ENCODE assay signal across 12 mouse cellular contexts in the genomic region with DNA sequence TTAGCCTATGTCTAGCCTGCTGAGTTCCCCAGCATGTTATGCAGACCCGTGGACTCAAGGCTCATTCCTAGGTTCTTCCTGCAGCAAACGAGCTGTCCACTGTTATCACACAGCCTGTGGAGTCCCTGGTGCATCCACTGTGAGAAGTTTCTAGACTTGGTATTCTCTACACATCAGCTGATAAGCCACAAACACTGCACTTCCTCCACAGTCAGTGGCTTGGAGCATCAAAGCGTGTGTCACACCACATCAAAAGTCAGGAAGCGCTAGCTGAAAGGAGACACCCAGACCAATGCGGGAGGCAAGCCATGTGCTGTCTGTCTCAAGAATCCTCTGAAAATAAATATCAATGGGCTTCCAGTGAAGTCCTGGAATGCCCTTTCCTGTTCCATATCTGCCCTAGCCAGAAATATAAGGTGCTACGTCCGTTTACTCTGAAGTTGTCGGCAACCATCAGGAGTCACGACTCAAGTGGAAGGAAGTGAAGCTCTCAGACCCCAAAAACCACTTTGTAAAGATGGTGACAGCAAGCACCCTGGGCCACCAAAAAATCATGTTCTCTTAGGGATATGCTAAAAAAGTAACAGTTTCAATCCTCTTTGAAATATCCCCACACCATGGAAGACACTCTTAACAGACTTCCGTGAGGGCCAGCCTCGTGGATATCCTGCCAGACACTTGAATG.
DNase-seq lines count a peak whose midpoint lies in the region; ATAC-seq and TF ChIP-seq lines count a peak whose summit lies in the region.
"Had no signal": no experiment of that assay in that cellular context is flagged by ENCODE, and none has a peak within 500 bp of the region (broad histone marks: within the 10 kb centered on the region; RNA-seq: fewer than 3 reads in every experiment).

No protein-coding gene starts in this region.

- TF ChIP-seq CTCF in lung, adult 2 months (IDR thresholded peaks at IDR 0.05; ENCODE audit: insufficient read depth, low read length), result no peak
- TF ChIP-seq CTCF in lung, embryonic 14.5 days (IDR thresholded peaks at IDR 0.05; ENCODE audit: low read depth), result no peak
- TF ChIP-seq CTCF in cerebellum, adult 2 months (IDR thresholded peaks at IDR 0.05; ENCODE audit: borderline replicate concordance, insufficient read depth, low read depth, low read length), result no peak

- no peak for TF ChIP-seq POLR2A in lung, adult 2 months (IDR thresholded peaks at IDR 0.05; ENCODE audit: borderline replicate concordance, extremely low read depth, low read depth, low read length)
- no peak for TF ChIP-seq POLR2A in cerebellum, adult 2 months (IDR thresholded peaks at IDR 0.05; ENCODE audit: borderline replicate concordance, insufficient read depth, low read length)

- H3K27me3 ChIP-seq in lung, embryonic 14.5 days (ENCODE audit: insufficient read depth, low read length), result no peaks in the 10 kb centered on the region
- no peaks in the 10 kb centered on the region for H3K27me3 ChIP-seq in neural tube, embryonic 15.5 days (replicated peaks)
- H3K27me3 ChIP-seq in intestine, embryonic 16.5 days (replicated peaks; ENCODE audit: control insufficient read depth, insufficient read depth, low read length), result no peaks in the 10 kb centered on the region
- no peaks in the 10 kb centered on the region for H3K27me3 ChIP-seq in cerebellum, adult 2 months (ENCODE audit: control insufficient read depth, insufficient read depth, low read length)
- H3K27me3 ChIP-seq: hindbrain, embryonic 13.5 days had no signal

- peak; percentile 6 for DNase-seq in lung, adult 18-20 months
- DNase-seq in lung, adult 2 months, result no peak
- peak; percentile 74 for DNase-seq in lung, embryonic 14.5 days
- peak; percentile 80 for DNase-seq in naive thymus-derived CD4-positive, alpha-beta T cell, adult 2 months (ENCODE audit: low read depth)
- no peak for DNase-seq in retina, postnatal 1 day
- DNase-seq in cerebellum, adult 2 months, result no peak
- DNase-seq: forebrain, postnatal 0 days; kidney, postnatal 36 days had no signal

- WGBS in lung, adult 2 months, result 24% methylated on average over 11 of the region's 11 CpGs
- WGBS in lung, embryonic 14.5 days, result 27% methylated on average over 11 of the region's 11 CpGs
- 85% methylated on average over 11 of the region's 11 CpGs for WGBS in neural tube, embryonic 15.5 days
- WGBS in intestine, embryonic 16.5 days, result 71% methylated on average over 11 of the region's 11 CpGs
- WGBS in cerebellum, adult 2 months, result 80% methylated on average over 11 of the region's 11 CpGs

- peak; percentile 89 for ATAC-seq in lung, embryonic 14.5 days (ENCODE audit: insufficient read depth)
- ATAC-seq in neural tube, embryonic 15.5 days (ENCODE audit: low FRiP score), result no peak
- no peak for ATAC-seq in intestine, embryonic 16.5 days
- ATAC-seq: forebrain, postnatal 0 days had no signal

- H3K4me1 ChIP-seq in lung, adult 2 months (ENCODE audit: control insufficient read depth, insufficient read depth, low read length), result 0 out of 2 replicates have a peak, but pooled peaks cover 3% of the 10 kb centered on the region
- H3K4me1 ChIP-seq in lung, embryonic 14.5 days (ENCODE audit: insufficient read depth), result 0 out of 2 replicates have a peak, but pooled peaks cover 4% of the 10 kb centered on the region
- H3K4me1 ChIP-seq in neural tube, embryonic 15.5 days, result peaks cover 3% of the 10 kb centered on the region; the same call in 1 of the 2 replicates
- H3K4me1 ChIP-seq in intestine, embryonic 16.5 days (ENCODE audit: control insufficient read depth, insufficient read depth, low read length), result no peaks in the 10 kb centered on the region
- no peaks in the 10 kb centered on the region for H3K4me1 ChIP-seq in cerebellum, adult 2 months (ENCODE audit: control insufficient read depth, insufficient read depth, low read length)
- H3K4me1 ChIP-seq: embryonic facial prominence, embryonic 12.5 days; hindbrain, embryonic 13.5 days had no signal

- no peak overlapping the region for H3K27ac ChIP-seq in lung, embryonic 14.5 days (ENCODE audit: low read depth)
- H3K27ac ChIP-seq in neural tube, embryonic 15.5 days (replicated peaks), result no peak overlapping the region
- H3K27ac ChIP-seq in intestine, embryonic 16.5 days (ENCODE audit: low read length), result no peak overlapping the region
- H3K27ac ChIP-seq in cerebellum, adult 2 months (ENCODE audit: insufficient read depth, low read length), result no peak overlapping the region
- H3K27ac ChIP-seq: embryonic facial prominence, embryonic 12.5 days; hindbrain, embryonic 13.5 days had no signal

- no peaks in the 10 kb centered on the region for H3K36me3 ChIP-seq in lung, embryonic 14.5 days (ENCODE audit: insufficient read depth)
- H3K36me3 ChIP-seq in neural tube, embryonic 15.5 days, result no peaks in the 10 kb centered on the region
- H3K36me3 ChIP-seq in intestine, embryonic 16.5 days (ENCODE audit: control insufficient read depth, insufficient read depth, low read length), result no peaks in the 10 kb centered on the region
- H3K36me3 ChIP-seq: embryonic facial prominence, embryonic 12.5 days; hindbrain, embryonic 13.5 days had no signal

- no peak overlapping the region for H3K9ac ChIP-seq in lung, embryonic 14.5 days
- H3K9ac ChIP-seq in neural tube, embryonic 15.5 days (replicated peaks), result no peak overlapping the region
- H3K9ac ChIP-seq in intestine, embryonic 16.5 days (ENCODE audit: low read depth, low read length), result no peak overlapping the region
- H3K9ac ChIP-seq: embryonic facial prominence, embryonic 12.5 days; forebrain, postnatal 0 days; hindbrain, embryonic 13.5 days had no signal

- H3K4me2 ChIP-seq in lung, embryonic 14.5 days, result no peak overlapping the region
- no peak overlapping the region for H3K4me2 ChIP-seq in neural tube, embryonic 15.5 days
- no peak overlapping the region for H3K4me2 ChIP-seq in intestine, embryonic 16.5 days (ENCODE audit: low read depth, low read length)
- H3K4me2 ChIP-seq: embryonic facial prominence, embryonic 12.5 days; hindbrain, embryonic 13.5 days had no signal

- H3K4me3 ChIP-seq in lung, adult 2 months (replicated peaks; ENCODE audit: extremely low read depth, low read depth, low read length), result no peak overlapping the region
- no peak overlapping the region for H3K4me3 ChIP-seq in lung, embryonic 14.5 days (ENCODE audit: low read depth, low read length)
- no peak overlapping the region for H3K4me3 ChIP-seq in neural tube, embryonic 15.5 days (replicated peaks)
- no peak overlapping the region for H3K4me3 ChIP-seq in intestine, embryonic 16.5 days (ENCODE audit: low read length)
- H3K4me3 ChIP-seq in cerebellum, adult 2 months (replicated peaks; ENCODE audit: insufficient read depth, low read depth, low read length), result no peak overlapping the region
- H3K4me3 ChIP-seq: embryonic facial prominence, embryonic 12.5 days; hindbrain, embryonic 13.5 days had no signal

- no peaks in the 10 kb centered on the region for H3K9me3 ChIP-seq in lung, embryonic 14.5 days (ENCODE audit: low read depth, low read length)
- no peaks in the 10 kb centered on the region for H3K9me3 ChIP-seq in neural tube, embryonic 15.5 days (replicated peaks)
- no peaks in the 10 kb centered on the region for H3K9me3 ChIP-seq in intestine, embryonic 16.5 days (ENCODE audit: control insufficient read depth, low read length)
- H3K9me3 ChIP-seq: embryonic facial prominence, embryonic 12.5 days; hindbrain, embryonic 13.5 days had no signal

Comparison
In these comparisons a context has a peak if more than half of its experiments do, and no peak if none do; other contexts are left out.
1. DNase-seq: peak in lung, adult 18-20 months (2 of 2), lung, embryonic 14.5 days (single experiment) and naive thymus-derived CD4-positive, alpha-beta T cell, adult 2 months (single experiment); none in lung, adult 2 months (single experiment), retina, postnatal 1 day (single experiment) and cerebellum, adult 2 months (0 of 2).